Mouse (Mus musculus) midbrain, embryonic 11.5 days (tissue): ENCODE measurements around the gene Slc44a3. TPM values are rescaled to one million over a fixed set of nuclear protein-coding genes. Genes with fewer than 3 reads are reported as not detected.

Experiments used
- ATAC-seq: fragments of 200-750 bp; cut with Nextera tagmentation; 2 replicates; pipeline ENCODE4 v1.8.0; 2017; ENCODE audit warnings: moderate TSS enrichment, moderate library complexity; ENCODE audit not compliant: low FRiP score
- DNase-seq: peaks from one replicate; pipeline ENCODE4 v3.0.0; 2015; ENCODE audit warnings: low spot score; ENCODE audit errors: missing footprints
- H3K27ac ChIP-seq: fragments of 300-500 bp; sonication (generic); 2 replicates; pipeline ENCODE4 v1.5.1; 2014; ENCODE audit warnings: low read depth, low read length
- H3K27me3 ChIP-seq: fragments of 300-500 bp; sonication (generic); 2 replicates; pipeline ENCODE4 v1.6.1; 2014; ENCODE audit warnings: mild to moderate bottlenecking, low read length, moderate library complexity, mixed read lengths; ENCODE audit not compliant: control insufficient read depth, insufficient read depth
- H3K36me3 ChIP-seq: fragments of 300-500 bp; sonication (generic); 2 replicates; pipeline ENCODE4 v1.6.1; 2014; ENCODE audit warnings: mild to moderate bottlenecking, low read length, moderate library complexity, mixed read lengths; ENCODE audit not compliant: control insufficient read depth, insufficient read depth
- H3K4me1 ChIP-seq: fragments of 300-500 bp; sonication (generic); 2 replicates; pipeline ENCODE4 v1.6.1; 2014; ENCODE audit warnings: low read length; ENCODE audit not compliant: control insufficient read depth, insufficient read depth
- H3K4me2 ChIP-seq: fragments of 300-500 bp; sonication (generic); 2 replicates; pipeline ENCODE4 v1.6.1; 2014; ENCODE audit warnings: mild to moderate bottlenecking, moderate library complexity
- H3K4me3 ChIP-seq: fragments of 300-500 bp; sonication (generic); 2 replicates; pipeline ENCODE4 v1.5.1; 2014; ENCODE audit warnings: low read depth, low read length
- H3K9ac ChIP-seq: fragments of 300-500 bp; sonication (generic); 2 replicates; pipeline ENCODE4 v1.6.1; 2014; ENCODE audit warnings: low read length
- H3K9me3 ChIP-seq: fragments of 300-500 bp; sonication (generic); 2 replicates; pipeline ENCODE4 v1.6.1; 2016; ENCODE audit warnings: low read length; ENCODE audit not compliant: control insufficient read depth
- WGBS: fragments of 180-500 bp; shearing (Covaris S2); extraction: QIAGEN DNeasy Blood & Tissue Kit; methylation state at CpG from one replicate; pipeline ENCODE4 v1.1.7; 2014; 5-methylcytosine and 5-hydroxymethylcytosine counted together
- polyA plus RNA-seq: library from polyadenylated mRNA; unstranded; fragments of >200 nt; fragmentation: Nextera tagmentation; extraction: Ambion mirVana; gene quantifications from 2 replicates; pipeline ENCODE4 v1.2.1, GENCODE M21; 2014

Slc44a3 gene
- polyA plus RNA-seq, 1 experiment from 2014 or later = 0.38 TPM

GRCm38 (mm10) chr3:121462782-121463181 is 69.4 kb downstream of the Slc44a3 start:
- no peak for DNase-seq
- Histone ChIP-seq H3K4me2 (no peak overlapping the region), H3K4me3 (no peak overlapping the region), H3K9me3 (no peaks in the 10 kb centered on the region), H3K9ac (no peak overlapping the region), H3K4me1 (peaks cover 8% of the 10 kb centered on the region; the same call in 1 of the 2 replicates), H3K27me3 (no peaks in the 10 kb centered on the region), H3K27ac (no peak overlapping the region), H3K36me3 (peaks cover 16% of the 10 kb centered on the region)
- ATAC-seq = no peak
- 92% methylated on average over 3 of the region's 3 CpGs for WGBS

- no peak for ATAC-seq
- Histone ChIP-seq H3K9ac (no peak overlapping the region), H3K27ac (no peak overlapping the region), H3K9me3 (no peaks in the 10 kb centered on the region), H3K4me3 (no peak overlapping the region), H3K4me2 (no peak overlapping the region), H3K4me1 (peaks cover 8% of the 10 kb centered on the region; the same call in 1 of the 2 replicates), H3K36me3 (peaks cover 23% of the 10 kb centered on the region), H3K27me3 (no peaks in the 10 kb centered on the region)
- WGBS = 96% methylated on average over 13 of the region's 13 CpGs
- DNase-seq = no peak
These were observed 70.7 kb downstream of the Slc44a3 start for GRCm38 (mm10) chr3:121461477-121461876.

GRCm38 (mm10) chr3:121460473-121461193 is 71.6 kb downstream of the Slc44a3 start:
- Histone ChIP-seq H3K4me1 (0 out of 2 replicates have a peak, but pooled peaks cover 5% of the 10 kb centered on the region), H3K4me3 (no peak overlapping the region), H3K27ac (no peak overlapping the region), H3K36me3 (peaks cover 31% of the 10 kb centered on the region), H3K27me3 (no peaks in the 10 kb centered on the region), H3K4me2 (no peak overlapping the region), H3K9me3 (no peaks in the 10 kb centered on the region), H3K9ac (no peak overlapping the region)
- ATAC-seq (no peak; the same call in 1 of the 2 replicates), DNase-seq (peak; percentile 84)
- 91% methylated on average over 16 of the region's 16 CpGs for WGBS

GRCm38 (mm10) chr3:121458545-121459492 is 73.4 kb downstream of the Slc44a3 start:
- no peak overlapping the region for H3K27ac ChIP-seq
- no peaks in the 10 kb centered on the region for H3K9me3 ChIP-seq
- ATAC-seq (no peak), DNase-seq (peak; percentile 86)
- H3K4me3 ChIP-seq = no peak overlapping the region
- H3K36me3 ChIP-seq = peaks cover 43% of the 10 kb centered on the region
- H3K9ac ChIP-seq = no peak overlapping the region
- WGBS = 88% methylated on average over 14 of the region's 14 CpGs
- no peaks in the 10 kb centered on the region for H3K27me3 ChIP-seq
- no peaks in the 10 kb centered on the region for H3K4me1 ChIP-seq
- H3K4me2 ChIP-seq = no peak overlapping the region

- 90% methylated on average over 10 of the region's 10 CpGs for WGBS
- DNase-seq = no peak
- ATAC-seq = no peak
- no peak overlapping the region for H3K9ac ChIP-seq
- H3K9me3 ChIP-seq = no peaks in the 10 kb centered on the region
- H3K27me3 ChIP-seq = no peaks in the 10 kb centered on the region
- no peak overlapping the region for H3K4me3 ChIP-seq
- peaks cover 11% of the 10 kb centered on the region for H3K4me1 ChIP-seq
- H3K36me3 ChIP-seq = peaks cover 38% of the 10 kb centered on the region
- no peak overlapping the region for H3K4me2 ChIP-seq
- H3K27ac ChIP-seq = no peak overlapping the region
These were observed 80.8 kb downstream of the Slc44a3 start for GRCm38 (mm10) chr3:121451404-121451803.

GRCm38 (mm10) chr3:121449527-121449926 is 82.7 kb downstream of the Slc44a3 start:
- Histone ChIP-seq H3K9me3 (peaks cover 2% of the 10 kb centered on the region; the same call in 1 of the 2 replicates), H3K4me2 (no peak overlapping the region), H3K9ac (no peak overlapping the region), H3K4me3 (no peak overlapping the region), H3K4me1 (peaks cover 11% of the 10 kb centered on the region), H3K27ac (no peak overlapping the region), H3K27me3 (no peaks in the 10 kb centered on the region), H3K36me3 (peaks cover 22% of the 10 kb centered on the region)
- WGBS = 82% methylated on average over 8 of the region's 8 CpGs
- DNase-seq (no peak), ATAC-seq (no peak)

GRCm38 (mm10) chr3:121448606-121449005 is 83.6 kb downstream of the Slc44a3 start:
- peaks cover 30% of the 10 kb centered on the region for H3K36me3 ChIP-seq
- no peaks in the 10 kb centered on the region for H3K27me3 ChIP-seq
- peaks cover 7% of the 10 kb centered on the region; the same call in 1 of the 2 replicates for H3K9me3 ChIP-seq
- H3K4me2 ChIP-seq = no peak overlapping the region
- H3K4me1 ChIP-seq = peaks cover 13% of the 10 kb centered on the region
- no peak overlapping the region for H3K4me3 ChIP-seq
- ATAC-seq (0 out of 2 replicates have a peak, but pooled peaks have one; percentile 6), DNase-seq (no peak)
- 78% methylated on average over 8 of the region's 8 CpGs for WGBS
- H3K27ac ChIP-seq = no peak overlapping the region
- no peak overlapping the region for H3K9ac ChIP-seq

- no peak overlapping the region for H3K4me2 ChIP-seq
- ATAC-seq (peak; percentile 39), DNase-seq (no peak)
- H3K36me3 ChIP-seq = peaks cover 32% of the 10 kb centered on the region
- peaks cover 7% of the 10 kb centered on the region; the same call in 1 of the 2 replicates for H3K9me3 ChIP-seq
- H3K27me3 ChIP-seq = no peaks in the 10 kb centered on the region
- no peak overlapping the region for H3K27ac ChIP-seq
- WGBS = 28% methylated on average over 11 of the region's 11 CpGs
- H3K9ac ChIP-seq = no peak overlapping the region
- peaks cover 13% of the 10 kb centered on the region for H3K4me1 ChIP-seq
- H3K4me3 ChIP-seq = no peak overlapping the region
These were observed 84.2 kb downstream of the Slc44a3 start for GRCm38 (mm10) chr3:121448029-121448468.
